Mouse (Mus musculus) embryonic facial prominence, embryonic 12.5 days (tissue): Measurements from ENCODE around the gene Heatr1. TPM values are rescaled to one million over a fixed set of nuclear protein-coding genes. Genes with fewer than 3 reads are reported as not detected.

Experiments
- ATAC-seq: fragments of 200-750 bp; cut with Nextera tagmentation; 2 replicates; pipeline ENCODE4 v1.8.0; 2017; ENCODE audit not compliant: insufficient number of reproducible peaks, insufficient read depth, low FRiP score, low TSS enrichment
- H3K27ac ChIP-seq: fragments of 300-500 bp; sonication (generic); 2 replicates; pipeline ENCODE4 v1.5.1; 2016; ENCODE audit warnings: mild to moderate bottlenecking
- H3K27me3 ChIP-seq: fragments of 300-500 bp; sonication (generic); 2 replicates; pipeline ENCODE4 v1.6.1; 2016; ENCODE audit warnings: mild to moderate bottlenecking, moderate library complexity
- H3K36me3 ChIP-seq: fragments of 300-500 bp; sonication (generic); 2 replicates; pipeline ENCODE4 v1.6.1; 2016; ENCODE audit warnings: mild to moderate bottlenecking
- H3K4me1 ChIP-seq: fragments of 300-500 bp; sonication (generic); 2 replicates; pipeline ENCODE4 v1.6.1; 2016
- H3K4me2 ChIP-seq: fragments of 300-500 bp; sonication (generic); replicated peaks from 2 replicates; pipeline ENCODE4 v1.6.1; 2016; ENCODE audit warnings: mild to moderate bottlenecking, moderate library complexity
- H3K4me3 ChIP-seq: fragments of 300-500 bp; sonication (generic); 2 replicates; pipeline ENCODE4 v1.5.1; 2016; ENCODE audit warnings: mild to moderate bottlenecking
- H3K9ac ChIP-seq: fragments of 300-500 bp; sonication (generic); 2 replicates; pipeline ENCODE4 v1.6.1; 2016; ENCODE audit warnings: mild to moderate bottlenecking, moderate library complexity
- H3K9me3 ChIP-seq: fragments of 300-500 bp; sonication (generic); 2 replicates; pipeline ENCODE4 v1.6.1; 2016; ENCODE audit warnings: mild to moderate bottlenecking, moderate library complexity
- WGBS: fragments of 180-500 bp; shearing (Covaris S2); methylation state at CpG from one replicate; pipeline ENCODE4 v1.1.7; 2016; 5-methylcytosine and 5-hydroxymethylcytosine counted together
- polyA plus RNA-seq: library from polyadenylated mRNA; unstranded; fragments of >200 nt; fragmentation: Nextera tagmentation; extraction: Ambion mirVana; gene quantifications from 2 replicates; pipeline ENCODE4 v1.2.1, GENCODE M21; 2016

Gene Heatr1
- polyA plus RNA-seq, 1 experiment from 2014 or later: 28.9 TPM

DNA sequence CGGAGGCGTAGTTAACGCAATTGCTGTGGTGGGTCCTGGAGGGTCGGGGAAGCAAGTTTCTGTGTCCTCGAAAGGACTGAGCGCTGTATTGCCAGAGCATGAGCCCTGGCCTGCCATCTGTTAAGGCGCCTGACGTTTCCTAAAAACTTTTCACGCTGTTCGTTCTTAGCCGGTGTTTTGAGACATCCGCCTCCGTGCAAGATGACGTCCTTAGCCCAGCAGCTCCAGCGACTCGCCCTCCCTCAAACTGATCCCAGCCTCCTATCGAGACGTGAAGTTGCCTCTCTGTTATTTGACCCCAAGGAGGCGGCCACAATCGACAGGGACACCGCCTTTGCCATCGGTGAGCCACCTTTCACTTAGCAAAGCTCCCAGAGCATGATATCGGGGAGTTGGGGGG, 744 bp downstream of the Heatr1 start:
- Histone ChIP-seq H3K9me3 (no peaks in the 10 kb centered on the region), H3K4me2 (peak overlapping the region; percentile 95), H3K9ac (peak overlapping the region; percentile 70), H3K4me1 (peaks cover 7% of the 10 kb centered on the region), H3K4me3 (peak overlapping the region; percentile 89), H3K27me3 (peaks cover 6% of the 10 kb centered on the region; the same call in 1 of the 2 replicates), H3K27ac (no peak overlapping the region), H3K36me3 (0 out of 2 replicates have a peak, but pooled peaks cover 10% of the 10 kb centered on the region)
- no peak for ATAC-seq
- WGBS: under 1% methylated on average over 23 of the region's 23 CpGs

DNA sequence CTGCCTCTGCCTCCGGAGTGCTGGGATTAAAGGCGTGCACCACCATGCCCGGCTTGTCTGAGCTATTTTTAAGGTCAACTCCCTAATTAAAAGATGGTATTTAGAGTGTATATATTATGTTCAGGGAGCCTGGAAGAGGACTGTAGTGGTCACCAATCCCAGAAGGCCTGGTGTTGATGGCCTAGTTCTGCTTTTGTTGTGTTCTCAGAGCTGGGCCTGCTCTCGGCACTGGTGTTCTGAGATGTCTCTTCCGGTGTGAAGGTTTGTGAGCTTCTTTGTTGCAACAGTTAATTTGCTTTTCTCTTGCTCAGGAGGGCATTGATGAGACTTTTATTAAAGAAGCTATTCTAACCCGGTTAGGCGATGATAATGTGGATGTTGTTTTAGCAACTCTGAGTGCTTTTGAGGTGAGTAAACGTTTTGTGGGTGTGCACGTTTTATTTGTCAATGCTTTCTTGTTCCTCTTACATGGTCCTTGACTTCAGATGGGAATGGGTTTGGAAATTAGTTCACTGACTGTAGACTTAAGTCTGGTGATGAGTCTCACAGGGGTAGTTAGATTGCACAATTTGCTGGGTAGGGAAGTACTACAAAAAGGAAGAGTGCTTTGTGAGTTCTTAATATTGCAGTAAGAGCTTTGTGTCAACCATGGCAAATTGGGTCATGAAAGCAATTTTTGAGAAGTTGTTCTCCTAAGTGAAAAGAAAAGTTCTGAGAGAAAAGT, 13.7 kb downstream of the Heatr1 start:
- 92% methylated on average over 9 of the region's 9 CpGs for WGBS
- no peak overlapping the region for H3K4me2 ChIP-seq
- H3K36me3 ChIP-seq: peaks cover 52% of the 10 kb centered on the region
- H3K9ac ChIP-seq: no peak overlapping the region
- no peaks in the 10 kb centered on the region for H3K9me3 ChIP-seq
- H3K27ac ChIP-seq: no peak overlapping the region
- no peaks in the 10 kb centered on the region for H3K27me3 ChIP-seq
- H3K4me1 ChIP-seq: no peaks in the 10 kb centered on the region
- ATAC-seq: no peak
- no peak overlapping the region for H3K4me3 ChIP-seq

DNA sequence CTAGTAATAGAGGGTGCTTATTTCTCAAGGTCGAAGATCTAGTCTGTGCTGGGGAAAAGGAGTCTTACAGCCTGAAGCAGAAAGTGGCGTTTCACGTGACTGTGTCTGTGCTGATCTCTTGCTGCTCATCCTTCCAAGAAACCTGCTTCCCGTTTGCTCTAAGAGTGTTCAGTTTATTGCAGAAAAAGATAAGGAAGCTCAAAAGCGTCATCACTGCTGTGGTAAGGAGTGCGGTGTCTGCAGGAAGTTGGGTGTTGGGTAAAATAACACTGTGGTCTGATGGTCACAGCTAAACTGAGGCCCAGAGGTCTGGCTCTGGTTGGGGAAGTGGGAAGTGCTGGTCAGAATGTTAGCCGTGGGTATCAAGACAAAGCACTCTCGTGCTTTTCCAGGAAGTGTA, 17.2 kb downstream of the Heatr1 start:
- Histone ChIP-seq H3K27me3 (no peaks in the 10 kb centered on the region), H3K27ac (no peak overlapping the region), H3K9ac (no peak overlapping the region), H3K4me1 (no peaks in the 10 kb centered on the region), H3K36me3 (peaks cover 59% of the 10 kb centered on the region), H3K4me2 (no peak overlapping the region), H3K4me3 (no peak overlapping the region), H3K9me3 (no peaks in the 10 kb centered on the region)
- no peak for ATAC-seq
- 89% methylated on average over 8 of the region's 8 CpGs for WGBS

DNA sequence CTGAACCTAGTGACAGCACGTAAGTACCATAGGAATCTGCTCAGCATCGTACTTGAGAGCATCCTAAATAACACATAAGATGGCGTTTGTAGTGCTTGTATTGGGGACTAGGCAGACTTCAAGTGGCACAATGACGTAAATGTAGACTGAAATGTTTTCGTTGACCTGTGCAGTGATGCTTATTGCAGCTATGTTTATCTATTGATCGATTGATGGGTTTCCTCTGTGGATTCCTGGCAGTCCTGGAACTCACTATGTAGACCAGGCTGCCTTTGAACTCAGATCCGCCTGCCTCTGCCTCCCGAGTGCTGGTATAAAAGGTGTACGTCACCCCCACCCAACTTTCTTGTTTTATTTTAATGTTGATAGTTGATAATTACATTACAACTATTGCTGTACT, 25.8 kb downstream of the Heatr1 start:
- H3K4me1 ChIP-seq: no peaks in the 10 kb centered on the region
- H3K9ac ChIP-seq: no peak overlapping the region
- H3K4me2 ChIP-seq: no peak overlapping the region
- no peaks in the 10 kb centered on the region for H3K27me3 ChIP-seq
- WGBS: 94% methylated on average over 9 of the region's 9 CpGs
- H3K27ac ChIP-seq: no peak overlapping the region
- no peak overlapping the region for H3K4me3 ChIP-seq
- no peaks in the 10 kb centered on the region for H3K9me3 ChIP-seq
- H3K36me3 ChIP-seq: peaks cover 78% of the 10 kb centered on the region
- no peak for ATAC-seq

DNA sequence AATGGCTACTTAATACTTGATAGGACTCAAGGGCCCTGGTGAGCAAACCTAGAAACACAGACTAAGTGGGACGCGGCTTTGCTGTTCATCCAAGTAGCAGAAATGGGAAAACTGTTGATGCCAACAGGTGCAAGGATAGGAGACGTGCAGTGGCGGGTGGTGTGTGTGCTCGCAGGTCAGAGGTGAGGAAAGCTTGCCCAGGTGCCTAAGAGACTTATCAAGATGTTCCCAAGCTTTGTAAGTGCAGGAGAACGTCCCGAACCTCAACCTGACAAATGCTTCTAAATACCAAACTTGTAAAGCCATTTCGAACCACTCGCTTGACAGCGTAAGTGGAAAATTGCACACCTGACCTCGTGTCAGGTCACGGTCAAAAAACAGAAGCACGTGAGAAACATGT, 33.7 kb downstream of the Heatr1 start:
- WGBS: 95% methylated on average over 13 of the region's 13 CpGs
- ATAC-seq: no peak
- no peak overlapping the region for H3K4me2 ChIP-seq

DNA sequence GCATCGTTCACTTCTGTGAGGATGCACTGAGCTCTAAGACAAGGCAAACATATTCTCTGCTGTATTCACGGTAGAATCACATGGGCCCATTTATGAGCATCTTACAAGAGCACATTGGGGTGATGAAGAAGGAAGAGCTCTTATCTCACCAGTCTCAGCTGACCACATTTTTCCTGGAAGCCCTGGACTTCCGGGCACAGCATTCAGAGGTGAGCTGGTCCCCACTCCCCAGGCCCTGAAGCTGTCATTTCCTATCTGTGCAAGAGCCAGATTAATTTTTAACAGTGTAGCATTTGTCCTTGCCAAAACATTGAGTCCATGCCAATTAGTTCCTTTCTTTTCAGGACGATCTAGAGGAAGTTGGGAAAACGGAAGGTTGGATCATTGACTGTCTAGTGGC, 39.0 kb downstream of the Heatr1 start:
- H3K27ac ChIP-seq: no peak overlapping the region
- no peak for ATAC-seq
- H3K4me3 ChIP-seq: no peak overlapping the region

More for the DNA sequence above, 33.7 kb downstream of the Heatr1 start:
- Histone ChIP-seq H3K4me1 (no peaks in the 10 kb centered on the region), H3K27ac (no peak overlapping the region), H3K9me3 (no peaks in the 10 kb centered on the region), H3K4me3 (no peak overlapping the region), H3K27me3 (no peaks in the 10 kb centered on the region), H3K9ac (no peak overlapping the region), H3K36me3 (peaks cover 83% of the 10 kb centered on the region)

DNA sequence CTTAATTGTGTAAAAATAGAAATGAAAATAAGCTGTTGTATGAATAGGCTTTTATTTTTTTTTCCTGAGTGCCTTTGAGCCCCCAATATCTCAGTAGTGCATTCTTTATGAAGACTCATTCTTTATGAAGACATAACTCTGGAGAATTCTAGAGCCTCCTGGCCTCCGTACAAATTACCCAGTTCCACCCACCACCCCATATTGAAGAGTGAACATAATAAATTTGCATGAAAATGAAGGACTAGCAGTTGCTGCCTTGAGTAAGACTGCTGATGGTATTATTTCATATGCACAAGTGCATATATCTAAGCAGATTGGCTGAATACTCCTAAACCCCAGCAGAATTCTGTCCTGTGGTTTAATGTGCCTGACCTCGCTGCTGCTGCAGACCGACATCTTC, 44.8 kb downstream of the Heatr1 start:
- no peak overlapping the region for H3K4me3 ChIP-seq
- no peaks in the 10 kb centered on the region for H3K27me3 ChIP-seq
- H3K27ac ChIP-seq: no peak overlapping the region
- H3K4me2 ChIP-seq: no peak overlapping the region
- no peak overlapping the region for H3K9ac ChIP-seq
- 89% methylated on average over 3 of the region's 3 CpGs for WGBS
- peaks cover 60% of the 10 kb centered on the region for H3K36me3 ChIP-seq
- no peaks in the 10 kb centered on the region for H3K4me1 ChIP-seq
- no peaks in the 10 kb centered on the region for H3K9me3 ChIP-seq
- no peak for ATAC-seq

More for the DNA sequence above, 39.0 kb downstream of the Heatr1 start:
- Histone ChIP-seq H3K4me2 (no peak overlapping the region), H3K9me3 (no peaks in the 10 kb centered on the region), H3K36me3 (peaks cover 81% of the 10 kb centered on the region), H3K9ac (no peak overlapping the region), H3K27me3 (no peaks in the 10 kb centered on the region), H3K4me1 (no peaks in the 10 kb centered on the region)
- WGBS: 92% methylated on average over 5 of the region's 5 CpGs

DNA sequence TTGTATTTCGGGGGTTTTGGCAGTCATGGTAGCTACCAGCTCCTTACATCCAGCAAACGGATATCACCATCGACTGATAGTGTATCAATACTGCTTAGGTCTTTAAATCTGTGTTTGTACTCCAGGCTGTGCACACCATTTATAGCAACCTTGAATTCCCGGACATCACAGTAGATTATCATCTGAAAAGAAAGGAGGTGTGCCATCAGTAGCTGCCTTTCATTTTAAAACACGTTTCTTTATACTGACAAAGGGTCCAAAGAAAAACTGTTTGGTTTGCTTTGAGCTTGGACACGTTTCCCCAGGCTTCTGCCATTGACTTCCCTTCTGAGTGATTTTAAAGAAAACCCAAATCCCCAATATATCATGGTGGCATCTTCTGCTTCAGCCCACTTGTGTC, 46.0 kb downstream of the Heatr1 start:
- peaks cover 49% of the 10 kb centered on the region for H3K36me3 ChIP-seq
- ATAC-seq: no peak
- H3K9me3 ChIP-seq: no peaks in the 10 kb centered on the region
- no peaks in the 10 kb centered on the region for H3K4me1 ChIP-seq
- H3K4me3 ChIP-seq: no peak overlapping the region
- H3K4me2 ChIP-seq: no peak overlapping the region
- no peak overlapping the region for H3K27ac ChIP-seq
- 87% methylated on average over 6 of the region's 6 CpGs for WGBS
- H3K9ac ChIP-seq: no peak overlapping the region
- no peaks in the 10 kb centered on the region for H3K27me3 ChIP-seq

DNA sequence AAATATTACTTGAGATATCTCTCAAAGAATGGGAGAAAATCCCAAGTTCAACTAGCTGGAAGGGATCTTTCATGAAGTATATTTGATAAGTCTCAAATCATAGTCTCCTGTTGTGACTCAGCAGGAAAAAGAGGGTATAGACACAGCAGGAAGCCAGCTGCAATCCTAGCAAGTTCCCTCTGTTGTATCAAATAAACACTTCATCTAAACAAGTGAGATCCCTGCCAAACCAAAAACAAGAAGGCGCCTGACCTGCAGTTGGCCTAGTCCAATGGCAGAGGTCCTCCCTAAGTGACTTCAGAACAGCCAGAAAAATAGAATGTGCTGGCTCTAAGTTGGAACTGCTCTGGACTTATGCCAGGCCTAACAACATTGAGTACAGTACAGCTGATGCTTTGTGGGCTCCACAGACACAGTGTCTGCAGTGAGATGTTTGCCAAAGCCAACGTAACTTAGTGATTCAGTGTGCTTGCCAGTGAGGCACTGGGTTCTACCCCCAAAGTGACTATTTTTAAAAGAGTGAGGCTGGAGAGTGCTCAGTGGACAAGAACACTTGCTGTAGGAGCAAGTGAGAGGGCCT, 47.3 kb downstream of the Heatr1 start:
- Histone ChIP-seq H3K36me3 (peaks cover 45% of the 10 kb centered on the region), H3K4me3 (no peak overlapping the region), H3K4me2 (no peak overlapping the region), H3K9me3 (no peaks in the 10 kb centered on the region), H3K9ac (no peak overlapping the region), H3K27ac (no peak overlapping the region), H3K4me1 (no peaks in the 10 kb centered on the region), H3K27me3 (no peaks in the 10 kb centered on the region)
- 90% methylated on average over 2 of the region's 2 CpGs for WGBS
- ATAC-seq: no peak

DNA sequence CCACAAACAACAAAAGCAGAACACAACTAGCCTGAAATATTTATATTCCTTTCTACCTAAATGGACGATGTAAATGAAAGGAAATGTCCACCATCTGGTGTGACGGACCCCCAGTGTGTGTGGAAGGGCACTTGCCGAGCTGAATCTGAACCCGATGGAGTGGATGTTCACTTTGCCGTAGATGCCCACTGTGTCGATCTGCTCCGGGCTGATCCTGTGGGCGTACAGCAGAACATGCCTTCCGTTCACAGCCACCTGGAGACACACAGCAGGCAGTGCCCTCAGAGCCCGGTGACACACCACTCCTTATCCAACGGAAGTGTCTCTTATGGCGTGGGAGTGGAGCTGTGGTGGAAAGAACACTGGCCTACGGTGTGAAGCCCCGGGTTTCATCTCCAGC, 58.3 kb downstream of the Heatr1 start:
- Histone ChIP-seq H3K27me3 (no peaks in the 10 kb centered on the region), H3K9me3 (no peaks in the 10 kb centered on the region), H3K4me1 (no peaks in the 10 kb centered on the region), H3K27ac (no peak overlapping the region), H3K4me2 (no peak overlapping the region), H3K36me3 (peaks cover 3% of the 10 kb centered on the region; the same call in 1 of the 2 replicates), H3K4me3 (no peak overlapping the region), H3K9ac (no peak overlapping the region)
- 89% methylated on average over 14 of the region's 14 CpGs for WGBS
- no peak for ATAC-seq

DNA sequence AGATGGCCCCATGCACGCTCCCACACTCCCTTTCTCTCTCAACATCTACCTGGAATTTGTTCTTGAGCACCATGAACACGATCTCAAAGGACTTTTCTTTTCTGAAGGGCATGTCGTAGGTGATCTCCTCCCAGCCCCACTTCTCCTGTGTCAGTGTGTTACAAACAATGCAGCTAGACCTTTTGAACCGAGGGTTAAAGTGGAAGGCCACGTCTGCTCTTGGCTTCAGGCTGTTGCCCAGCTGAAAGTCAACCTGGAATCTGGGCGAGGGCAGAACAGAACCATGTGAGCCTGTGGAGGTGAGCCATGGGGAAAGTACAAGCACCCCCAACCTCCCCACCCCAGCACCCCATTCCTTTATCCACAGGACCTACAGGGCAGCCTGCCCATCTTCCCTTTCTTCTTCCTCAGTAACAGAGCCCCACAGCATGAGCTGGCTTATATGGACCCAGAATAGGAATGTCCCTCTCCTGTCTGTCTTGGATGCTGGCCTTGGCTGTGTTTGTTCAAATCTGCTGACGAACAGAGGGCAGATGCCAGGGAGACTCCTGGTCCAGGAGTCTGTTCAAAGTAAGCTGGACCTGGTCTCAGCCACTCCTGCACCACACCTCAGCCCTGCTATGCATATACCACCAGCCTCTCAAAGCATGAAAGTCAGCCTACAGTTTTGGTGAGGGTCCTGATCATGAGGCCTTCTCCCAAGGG, 60.0 kb downstream of the Heatr1 start:
- 0 out of 2 replicates have a peak, but pooled peaks have one; percentile 10 for ATAC-seq
- H3K4me3 ChIP-seq: no peak overlapping the region
- H3K4me1 ChIP-seq: no peaks in the 10 kb centered on the region
- 85% methylated on average over 7 of the region's 7 CpGs for WGBS
- no peak overlapping the region for H3K9ac ChIP-seq
- H3K4me2 ChIP-seq: no peak overlapping the region
- peaks cover 3% of the 10 kb centered on the region; the same call in 1 of the 2 replicates for H3K36me3 ChIP-seq
- H3K27me3 ChIP-seq: no peaks in the 10 kb centered on the region
- no peaks in the 10 kb centered on the region for H3K9me3 ChIP-seq
- H3K27ac ChIP-seq: no peak overlapping the region

DNA sequence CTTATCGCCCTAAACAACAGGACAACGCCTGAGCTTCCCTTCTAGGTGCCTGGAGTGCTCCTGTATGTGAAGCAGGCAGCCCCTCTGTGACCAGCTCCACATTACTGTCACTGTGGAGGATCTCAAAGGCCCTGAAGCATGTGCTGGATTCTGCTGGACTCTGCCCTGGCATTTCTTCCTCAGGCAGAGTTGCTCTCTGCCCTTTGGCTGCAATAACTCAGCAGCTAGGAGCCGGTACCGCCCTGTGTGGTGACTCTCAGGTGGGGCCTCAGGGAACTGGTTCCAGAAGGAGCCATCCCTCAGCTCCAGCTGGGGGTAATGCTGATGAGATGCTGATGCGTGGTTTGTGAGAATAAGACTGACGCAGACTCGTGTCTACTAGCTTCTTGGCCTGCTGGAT, 61.9 kb downstream of the Heatr1 start:
- peaks cover 3% of the 10 kb centered on the region; the same call in 1 of the 2 replicates for H3K36me3 ChIP-seq
- WGBS: 81% methylated on average over 7 of the region's 7 CpGs

More for the DNA sequence above, 61.9 kb downstream of the Heatr1 start:
- H3K9me3 ChIP-seq: no peaks in the 10 kb centered on the region
- H3K27me3 ChIP-seq: no peaks in the 10 kb centered on the region
- no peak overlapping the region for H3K27ac ChIP-seq
- no peak overlapping the region for H3K4me3 ChIP-seq
- H3K4me1 ChIP-seq: no peaks in the 10 kb centered on the region
- H3K9ac ChIP-seq: no peak overlapping the region
- no peak overlapping the region for H3K4me2 ChIP-seq
- no peak for ATAC-seq
